Mouse (Mus musculus): ENCODE results near the gene Qrich1. TPM values are rescaled to one million over a fixed set of nuclear protein-coding genes. Genes with fewer than 3 reads are reported as not detected.

Gene Qrich1
- polyA plus RNA-seq, 1 experiment from 2014 or later = 156 TPM

DNA sequence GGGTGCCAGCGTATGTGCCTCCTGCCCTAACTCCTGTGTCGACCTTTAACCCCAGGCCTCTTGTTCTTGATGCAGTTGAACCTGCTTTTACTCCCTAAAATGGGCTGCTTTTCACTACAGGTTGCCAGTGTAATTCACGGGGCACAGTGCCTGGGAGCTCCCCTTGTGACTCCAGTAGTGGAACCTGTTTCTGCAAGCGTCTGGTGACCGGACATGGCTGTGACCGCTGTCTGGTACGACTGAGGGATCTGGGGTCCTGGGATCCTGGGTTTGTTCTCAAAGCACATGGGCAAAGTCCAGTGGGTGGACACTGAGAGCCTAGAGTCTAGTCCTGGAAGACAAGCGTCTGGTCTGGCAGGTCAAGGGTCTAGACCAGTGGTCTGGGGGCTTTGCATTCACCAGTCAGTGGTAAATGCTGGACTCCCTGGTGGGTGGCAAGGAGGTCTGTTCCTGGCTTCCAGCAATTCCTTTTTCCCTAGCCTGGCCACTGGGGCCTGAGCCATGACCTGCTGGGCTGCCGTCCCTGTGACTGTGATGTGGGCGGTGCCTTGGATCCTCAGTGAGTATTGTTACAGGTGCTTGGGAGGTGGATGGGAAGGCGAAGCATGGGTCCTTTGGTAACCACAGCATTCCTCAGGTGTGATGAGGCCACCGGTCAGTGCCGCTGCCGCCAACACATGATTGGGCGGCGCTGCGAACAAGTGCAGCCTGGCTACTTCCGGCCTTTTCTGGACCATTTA lies 33.4 kb upstream of the Qrich1 start:
- no peak overlapping the region for H3K4me3 ChIP-seq (replicated peaks)
- no peak overlapping the region for H3K27ac ChIP-seq
- ATAC-seq (ENCODE audit: insufficient number of reproducible peaks, insufficient read depth, low FRiP score, low TSS enrichment, low read depth) = no peak
- H3K9me3 ChIP-seq = no peaks in the 10 kb centered on the region
- H3K4me2 ChIP-seq = no peak overlapping the region
- H3K36me3 ChIP-seq = peaks cover 70% of the 10 kb centered on the region
- peaks cover 19% of the 10 kb centered on the region for H3K4me1 ChIP-seq (replicated peaks)
- no peaks in the 10 kb centered on the region for H3K27me3 ChIP-seq
- no peak overlapping the region for H3K9ac ChIP-seq (replicated peaks)
- WGBS = 93% methylated on average over 18 of the region's 18 CpGs

DNA sequence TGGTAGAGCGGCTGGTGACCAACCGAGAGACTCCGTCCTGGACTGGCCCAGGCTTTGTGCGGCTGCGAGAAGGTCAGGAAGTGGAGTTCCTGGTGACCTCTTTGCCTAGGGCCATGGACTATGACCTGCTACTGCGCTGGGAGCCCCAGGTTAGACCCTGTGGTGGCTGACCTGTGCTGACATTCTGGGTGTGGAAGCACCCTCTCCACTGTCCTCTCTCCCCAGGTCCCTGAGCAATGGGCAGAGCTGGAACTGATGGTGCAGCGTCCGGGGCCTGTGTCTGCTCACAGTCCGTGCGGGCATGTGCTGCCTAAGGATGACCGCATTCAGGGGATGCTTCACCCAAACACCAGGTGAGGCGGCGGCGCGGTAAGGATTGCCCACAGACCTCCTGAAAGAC lies 32.6 kb upstream of the Qrich1 start:
- Histone ChIP-seq H3K4me3 (replicated peaks) (no peak overlapping the region), H3K27ac (no peak overlapping the region), H3K27me3 (no peaks in the 10 kb centered on the region), H3K9ac (replicated peaks) (no peak overlapping the region; the same call in 1 of the 2 replicates), H3K4me1 (replicated peaks) (peaks cover 17% of the 10 kb centered on the region), H3K9me3 (no peaks in the 10 kb centered on the region), H3K4me2 (no peak overlapping the region), H3K36me3 (peaks cover 78% of the 10 kb centered on the region)
- 95% methylated on average over 15 of the region's 15 CpGs for WGBS
- no peak for ATAC-seq (ENCODE audit: insufficient number of reproducible peaks, insufficient read depth, low FRiP score, low TSS enrichment, low read depth)

DNA sequence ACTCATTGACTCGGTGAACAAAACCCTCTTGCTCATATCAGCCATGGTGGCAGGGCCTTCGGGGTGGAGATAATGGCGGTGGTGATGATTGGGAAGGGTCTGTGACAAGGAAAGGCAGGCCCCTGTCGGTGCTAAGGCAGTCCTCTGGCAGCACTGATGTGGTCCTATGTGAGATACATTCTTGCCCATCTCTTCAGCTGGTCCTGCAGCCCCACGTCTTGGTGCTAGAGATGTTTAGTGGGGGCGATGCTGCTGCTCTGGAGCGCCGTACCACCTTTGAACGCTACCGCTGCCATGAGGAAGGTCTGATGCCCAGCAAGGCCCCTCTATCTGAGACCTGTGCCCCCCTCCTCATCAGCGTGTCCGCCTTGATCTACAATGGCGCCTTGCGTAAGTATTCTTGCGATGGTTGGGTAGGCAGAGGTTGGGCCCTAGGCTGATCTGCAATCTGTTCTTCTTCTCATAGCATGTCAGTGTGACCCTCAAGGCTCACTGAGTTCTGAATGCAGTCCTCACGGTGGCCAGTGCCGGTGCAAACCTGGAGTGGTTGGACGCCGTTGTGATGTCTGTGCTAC lies 31.2 kb upstream of the Qrich1 start:
- WGBS = 92% methylated on average over 19 of the region's 19 CpGs
- H3K9me3 ChIP-seq = no peaks in the 10 kb centered on the region
- peaks cover 17% of the 10 kb centered on the region for H3K4me1 ChIP-seq (replicated peaks)
- H3K4me2 ChIP-seq = no peak overlapping the region
- no peak for ATAC-seq (ENCODE audit: insufficient number of reproducible peaks, insufficient read depth, low FRiP score, low TSS enrichment, low read depth)
- no peak overlapping the region for H3K27ac ChIP-seq
- H3K27me3 ChIP-seq = no peaks in the 10 kb centered on the region
- H3K4me3 ChIP-seq (replicated peaks) = no peak overlapping the region
- H3K9ac ChIP-seq (replicated peaks) = no peak overlapping the region; the same call in 1 of the 2 replicates
- peaks cover 87% of the 10 kb centered on the region for H3K36me3 ChIP-seq

DNA sequence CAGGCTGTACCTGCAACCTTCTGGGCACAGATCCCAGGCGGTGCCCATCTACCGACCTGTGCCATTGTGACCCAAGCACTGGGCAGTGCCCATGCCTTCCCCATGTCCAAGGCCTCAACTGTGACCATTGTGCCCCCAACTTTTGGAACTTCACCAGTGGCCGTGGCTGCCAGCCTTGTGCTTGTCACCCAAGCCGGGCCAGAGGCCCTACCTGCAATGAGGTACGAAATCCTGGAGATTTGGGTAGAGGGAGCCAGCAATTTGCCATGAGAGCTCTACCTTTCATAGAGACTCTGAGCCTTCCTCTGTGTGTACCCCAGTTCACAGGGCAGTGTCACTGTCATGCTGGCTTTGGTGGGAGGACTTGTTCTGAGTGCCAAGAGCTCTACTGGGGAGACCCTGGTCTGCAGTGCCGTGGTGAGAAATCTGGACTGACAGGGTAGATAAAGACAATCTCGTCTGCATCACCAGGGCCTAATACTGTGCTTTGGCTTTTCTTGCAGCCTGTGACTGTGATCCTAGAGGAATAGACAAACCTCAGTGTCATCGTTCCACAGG lies 29.6 kb upstream of the Qrich1 start:
- WGBS = 93% methylated on average over 8 of the region's 8 CpGs
- Histone ChIP-seq H3K4me1 (replicated peaks) (peaks cover 19% of the 10 kb centered on the region), H3K36me3 (peaks cover 82% of the 10 kb centered on the region), H3K4me2 (no peak overlapping the region), H3K9ac (replicated peaks) (no peak overlapping the region), H3K27me3 (no peaks in the 10 kb centered on the region), H3K4me3 (replicated peaks) (no peak overlapping the region), H3K9me3 (no peaks in the 10 kb centered on the region), H3K27ac (no peak overlapping the region)
- no peak for ATAC-seq (ENCODE audit: insufficient number of reproducible peaks, insufficient read depth, low FRiP score, low TSS enrichment, low read depth)

DNA sequence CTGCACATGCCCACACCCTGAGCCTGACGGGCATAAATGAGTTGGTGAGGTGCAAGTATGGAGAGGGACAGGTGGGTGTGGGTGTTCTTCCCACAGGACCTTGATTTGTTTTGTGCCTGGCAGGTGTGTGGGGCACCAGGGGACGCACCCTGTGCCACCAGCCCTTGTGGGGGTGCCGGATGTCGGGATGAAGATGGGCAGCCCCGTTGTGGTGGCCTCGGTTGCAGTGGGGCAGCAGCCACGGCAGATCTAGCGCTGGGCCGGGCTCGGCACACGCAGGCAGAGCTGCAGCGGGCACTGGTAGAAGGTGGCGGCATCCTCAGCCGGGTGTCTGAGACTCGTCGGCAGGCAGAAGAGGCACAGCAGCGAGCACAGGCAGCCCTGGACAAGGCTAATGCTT lies 28.2 kb upstream of the Qrich1 start:
- Histone ChIP-seq H3K4me3 (replicated peaks) (no peak overlapping the region), H3K36me3 (peaks cover 82% of the 10 kb centered on the region), H3K27ac (no peak overlapping the region), H3K4me2 (no peak overlapping the region), H3K4me1 (replicated peaks) (peaks cover 26% of the 10 kb centered on the region), H3K9me3 (no peaks in the 10 kb centered on the region), H3K27me3 (no peaks in the 10 kb centered on the region), H3K9ac (replicated peaks) (no peak overlapping the region)
- ATAC-seq (ENCODE audit: insufficient number of reproducible peaks, insufficient read depth, low FRiP score, low TSS enrichment, low read depth) = no peak
- 96% methylated on average over 17 of the region's 17 CpGs for WGBS

DNA sequence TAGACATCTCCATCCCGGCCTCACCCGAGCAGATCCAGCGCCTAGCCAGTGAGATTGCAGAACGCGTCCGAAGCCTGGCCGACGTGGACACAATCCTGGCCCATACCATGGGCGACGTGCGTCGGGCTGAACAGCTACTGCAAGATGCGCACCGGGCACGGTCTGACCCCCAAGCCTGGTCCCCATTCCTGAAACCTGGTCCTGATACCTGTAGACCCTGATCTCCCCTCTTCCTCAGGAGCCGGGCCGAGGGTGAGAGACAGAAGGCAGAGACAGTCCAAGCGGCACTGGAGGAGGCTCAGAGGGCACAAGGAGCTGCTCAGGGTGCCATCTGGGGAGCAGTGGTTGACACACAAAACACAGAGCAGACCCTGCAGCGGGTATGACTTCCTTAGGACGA lies 27.4 kb upstream of the Qrich1 start:
- Histone ChIP-seq H3K27me3 (no peaks in the 10 kb centered on the region), H3K27ac (peak overlapping the region; percentile 95; the same call in 1 of the 2 replicates), H3K4me3 (replicated peaks) (no peak overlapping the region), H3K9ac (replicated peaks) (peak overlapping the region; percentile 91; the same call in 1 of the 2 replicates), H3K36me3 (peaks cover 82% of the 10 kb centered on the region), H3K4me2 (no peak overlapping the region), H3K4me1 (replicated peaks) (peaks cover 26% of the 10 kb centered on the region), H3K9me3 (no peaks in the 10 kb centered on the region)
- no peak for ATAC-seq (ENCODE audit: insufficient number of reproducible peaks, insufficient read depth, low FRiP score, low TSS enrichment, low read depth)
- WGBS = 95% methylated on average over 20 of the region's 20 CpGs

DNA sequence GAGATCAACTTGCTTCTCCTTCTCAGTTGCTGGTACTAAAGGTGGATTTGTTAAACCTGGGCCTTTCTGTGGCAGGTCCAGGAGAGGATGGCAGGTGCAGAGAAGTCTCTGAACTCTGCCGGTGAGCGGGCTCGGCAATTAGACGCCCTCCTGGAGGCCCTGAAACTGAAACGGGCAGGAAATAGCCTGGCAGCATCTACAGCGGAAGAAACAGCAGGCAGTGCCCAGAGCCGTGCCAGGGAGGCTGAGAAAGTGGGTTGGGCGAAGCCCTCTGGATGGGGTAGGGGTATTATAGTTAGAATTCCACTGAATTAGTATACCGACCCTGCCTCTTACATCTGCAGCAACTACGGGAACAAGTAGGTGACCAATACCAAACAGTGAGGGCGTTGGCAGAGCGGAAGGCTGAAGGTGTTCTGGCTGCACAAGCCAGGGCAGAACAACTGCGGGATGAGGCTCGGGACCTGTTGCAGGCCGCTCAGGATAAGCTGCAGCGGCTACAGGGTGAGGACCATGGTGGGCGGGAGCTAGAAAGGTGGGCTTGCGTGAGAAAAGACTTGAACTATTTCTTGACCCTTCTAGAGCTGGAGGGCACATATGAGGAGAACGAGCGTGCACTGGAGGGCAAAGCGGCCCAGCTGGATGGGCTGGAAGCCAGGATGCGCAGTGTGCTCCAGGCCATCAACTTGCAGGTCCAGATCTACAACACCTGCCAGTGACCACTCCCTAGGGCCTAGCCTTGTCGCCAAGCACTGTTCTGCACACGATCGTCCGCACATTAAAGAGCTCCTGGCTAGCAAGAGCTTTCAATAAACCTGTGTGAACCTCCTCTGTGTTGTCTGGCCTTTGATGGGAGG lies 26.7 kb upstream of the Qrich1 start:
- H3K27me3 ChIP-seq = no peaks in the 10 kb centered on the region
- peaks cover 82% of the 10 kb centered on the region for H3K36me3 ChIP-seq
- H3K4me2 ChIP-seq = peak overlapping the region; percentile 94
- H3K4me3 ChIP-seq (replicated peaks) = peak overlapping the region; percentile 78
- ATAC-seq (ENCODE audit: insufficient number of reproducible peaks, insufficient read depth, low FRiP score, low TSS enrichment, low read depth) = peak; percentile 11; the same call in 1 of the 2 replicates
- peak overlapping the region; percentile 91 for H3K9ac ChIP-seq (replicated peaks)
- H3K4me1 ChIP-seq (replicated peaks) = peaks cover 26% of the 10 kb centered on the region
- 66% methylated on average over 26 of the region's 26 CpGs for WGBS
- no peaks in the 10 kb centered on the region for H3K9me3 ChIP-seq
- peak overlapping the region; percentile 95 for H3K27ac ChIP-seq

DNA sequence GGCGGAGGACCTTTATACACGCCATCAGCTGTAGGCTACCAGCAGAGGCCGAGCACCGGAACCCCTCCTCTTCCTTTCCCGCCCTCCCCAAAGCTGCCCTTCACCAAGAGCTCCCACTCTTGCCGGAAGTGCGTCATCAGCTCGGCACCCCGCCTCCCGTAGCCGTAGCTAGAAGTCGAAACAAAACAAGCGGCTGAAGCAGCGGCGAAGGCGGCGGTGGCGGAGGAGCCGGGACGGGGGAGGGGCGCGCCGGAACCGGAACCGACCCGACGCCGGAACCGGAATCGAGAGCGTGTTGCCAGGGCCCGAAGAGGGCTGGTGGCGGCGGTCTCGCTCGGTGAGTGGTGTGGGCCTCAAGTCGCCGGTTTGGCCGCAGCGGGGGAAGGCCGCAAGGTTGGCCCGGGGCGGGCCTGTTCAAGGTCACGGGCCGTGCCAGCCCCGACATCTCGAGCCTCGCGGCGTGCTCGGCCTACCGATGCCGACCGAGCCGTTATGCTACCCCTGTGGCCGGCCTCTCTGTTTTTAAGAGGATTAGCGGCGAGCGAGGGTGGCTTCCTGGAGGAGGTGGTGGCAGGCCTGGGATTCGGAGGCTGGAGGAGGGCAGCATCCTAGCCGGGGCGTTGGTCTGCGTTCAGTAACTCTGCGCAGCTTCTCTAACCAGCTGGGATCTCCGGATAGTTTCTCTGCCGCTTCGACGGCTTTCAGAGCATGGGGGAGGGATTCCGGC lies 25.9 kb upstream of the Qrich1 start, which contains the start of gene Usp19:
Usp19 (plus strand) TSS at position 44 of the 727 bp plus-strand sequence.
- ATAC-seq (ENCODE audit: insufficient number of reproducible peaks, insufficient read depth, low FRiP score, low TSS enrichment, low read depth) = peak; percentile 92
- H3K4me3 ChIP-seq (replicated peaks) = peak within 1 kb of the TSS; percentile 78
- under 1% methylated on average over 69 of the region's 69 CpGs for WGBS
- H3K36me3 ChIP-seq = peaks cover 82% of the 10 kb centered on the region
- peak within 1 kb of the TSS; percentile 91 for H3K9ac ChIP-seq (replicated peaks)
- H3K9me3 ChIP-seq = no peaks in the 10 kb centered on the region
- peaks cover 26% of the 10 kb centered on the region for H3K4me1 ChIP-seq (replicated peaks)
- peak within 1 kb of the TSS; percentile 95 for H3K27ac ChIP-seq
- no peaks in the 10 kb centered on the region for H3K27me3 ChIP-seq
- H3K4me2 ChIP-seq = peak within 1 kb of the TSS; percentile 94

DNA sequence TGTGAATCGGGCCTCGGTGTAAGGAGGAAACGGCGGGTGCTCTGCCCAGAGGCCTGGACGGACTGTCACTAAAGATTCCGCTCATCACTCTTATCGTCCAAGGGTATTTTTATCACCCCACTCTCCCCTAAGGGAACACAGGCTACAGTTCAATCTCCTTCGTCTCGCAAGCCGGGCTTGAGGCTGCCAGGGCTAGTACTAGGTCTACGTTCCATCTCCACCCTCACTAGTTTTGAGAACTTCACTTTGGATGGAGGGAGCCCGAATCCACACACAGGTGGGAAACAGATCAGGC lies 25.4 kb upstream of the Qrich1 start:
- Histone ChIP-seq H3K4me3 (replicated peaks) (peak overlapping the region; percentile 78), H3K27ac (peak overlapping the region; percentile 95), H3K9me3 (no peaks in the 10 kb centered on the region), H3K36me3 (peaks cover 82% of the 10 kb centered on the region), H3K27me3 (no peaks in the 10 kb centered on the region), H3K4me2 (peak overlapping the region; percentile 94), H3K9ac (replicated peaks) (peak overlapping the region; percentile 91), H3K4me1 (replicated peaks) (peaks cover 26% of the 10 kb centered on the region)
- WGBS = 9% methylated on average over 12 of the region's 12 CpGs
- no peak for ATAC-seq (ENCODE audit: insufficient number of reproducible peaks, insufficient read depth, low FRiP score, low TSS enrichment, low read depth)

DNA sequence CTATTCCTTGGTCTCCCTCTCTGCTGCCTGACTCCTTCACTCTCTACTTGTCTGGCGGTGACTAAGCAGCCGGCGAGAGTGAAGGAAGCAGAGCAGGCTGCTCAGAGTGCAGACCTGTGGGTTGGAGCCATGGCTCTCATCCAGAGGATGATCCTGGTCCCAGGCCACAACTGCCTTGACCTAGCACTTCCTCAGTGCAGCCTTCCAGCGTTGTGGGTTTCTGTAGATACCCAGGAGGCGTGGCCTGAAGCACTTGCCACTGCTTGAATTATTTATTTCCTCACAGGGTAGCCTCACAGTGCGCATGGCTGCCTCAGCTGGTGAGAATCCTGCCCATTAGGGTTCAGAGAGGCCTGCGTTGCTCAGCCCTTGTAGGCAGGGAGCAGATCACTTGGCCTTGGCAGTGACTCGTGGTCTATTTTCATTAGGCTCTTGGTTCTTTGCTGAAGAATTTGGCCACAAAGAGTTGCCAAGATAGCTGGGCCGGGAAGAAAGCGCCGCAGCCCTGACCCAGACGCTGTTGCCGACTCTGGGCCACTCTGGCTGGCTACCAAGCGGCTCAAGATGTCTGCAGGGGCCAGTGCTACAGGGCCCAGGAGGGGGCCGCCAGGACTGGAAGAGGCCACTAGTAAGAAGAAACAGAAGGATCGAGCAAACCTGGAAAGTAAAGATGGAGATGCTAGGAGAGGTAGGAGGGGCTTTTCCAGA lies 24.4 kb upstream of the Qrich1 start:
- Histone ChIP-seq H3K4me3 (replicated peaks) (peak overlapping the region; percentile 78), H3K4me1 (replicated peaks) (peaks cover 26% of the 10 kb centered on the region), H3K27me3 (no peaks in the 10 kb centered on the region), H3K9ac (replicated peaks) (peak overlapping the region; percentile 91), H3K4me2 (peak overlapping the region; percentile 94), H3K36me3 (peaks cover 82% of the 10 kb centered on the region), H3K27ac (0 out of 2 replicates have a peak overlapping the region, but pooled peaks have one; percentile 37), H3K9me3 (no peaks in the 10 kb centered on the region)
- ATAC-seq (ENCODE audit: insufficient number of reproducible peaks, insufficient read depth, low FRiP score, low TSS enrichment, low read depth) = no peak
- WGBS = 86% methylated on average over 16 of the region's 16 CpGs
